28 mouse cellular contexts compared by ENCODE assay signal in genomic region chr7:75968177-75968576, GRCm38 (mm10).
"Had no signal": no experiment of that assay in that cellular context is flagged by ENCODE, and none has a peak within 500 bp of the region (broad histone marks: within the 10 kb centered on the region; RNA-seq: fewer than 3 reads in every experiment).

No protein-coding gene starts in this region.

- H3K36me3 ChIP-seq: heart, embryonic 13.5 days; heart, embryonic 15.5 days; hindbrain, embryonic 10.5 days; hindbrain, embryonic 12.5 days; intestine, embryonic 15.5 days; kidney, embryonic 15.5 days; limb, embryonic 12.5 days; limb, embryonic 15.5 days; liver, embryonic 12.5 days had no signal

- H3K9me3 ChIP-seq: heart, embryonic 13.5 days; heart, embryonic 15.5 days; hindbrain, embryonic 10.5 days; hindbrain, embryonic 12.5 days; intestine, embryonic 15.5 days; kidney, embryonic 15.5 days; limb, embryonic 12.5 days; limb, embryonic 15.5 days; liver, embryonic 12.5 days had no signal

- ATAC-seq: hindbrain, embryonic 16.5 days; inflammation-experienced regulatory T-cells, adult 6 months; intestine, embryonic 15.5 days; intestine, postnatal 0 days; liver, embryonic 12.5 days had no signal

- H3K27ac ChIP-seq: gastrocnemius, adult 2 months; heart, adult 2 months; heart, embryonic 13.5 days; heart, embryonic 15.5 days; hindbrain, embryonic 10.5 days; hindbrain, embryonic 12.5 days; hindbrain, embryonic 14.5 days; intestine, embryonic 15.5 days; kidney, embryonic 15.5 days; kidney, postnatal 0 days; limb, embryonic 12.5 days; limb, embryonic 15.5 days; liver, embryonic 12.5 days; liver, embryonic 14.5 days had no signal

- H3K9ac ChIP-seq: heart, embryonic 13.5 days; heart, embryonic 15.5 days; hindbrain, embryonic 12.5 days; hindbrain, embryonic 14.5 days; intestine, embryonic 15.5 days; kidney, embryonic 15.5 days; limb, embryonic 12.5 days; limb, embryonic 15.5 days; liver, embryonic 12.5 days; liver, embryonic 14.5 days had no signal

- H3K4me3 ChIP-seq: gastrocnemius, adult 2 months; heart, adult 2 months; heart, embryonic 13.5 days; heart, embryonic 15.5 days; hindbrain, embryonic 10.5 days; hindbrain, embryonic 12.5 days; intestine, embryonic 15.5 days; kidney, embryonic 15.5 days; limb, embryonic 12.5 days; limb, embryonic 15.5 days; liver, embryonic 12.5 days had no signal

- DNase-seq: gastrocnemius, adult 2 months; gastrocnemius, postnatal 10 days; gastrocnemius, postnatal 25 days; heart, adult 2 months; heart, postnatal 14 days; heart, postnatal 4 days; kidney, adult 18-20 months; kidney, adult 9 months; kidney, postnatal 14 days; kidney, postnatal 36 days; layer of hippocampus, postnatal 36 days; left cerebral cortex, postnatal 4 days had no signal

- H3K27me3 ChIP-seq: heart, embryonic 13.5 days; heart, embryonic 15.5 days; hindbrain, embryonic 12.5 days; intestine, embryonic 15.5 days; kidney, embryonic 15.5 days; limb, embryonic 12.5 days; limb, embryonic 15.5 days; liver, embryonic 12.5 days had no signal

- H3K4me2 ChIP-seq: heart, embryonic 11.5 days; heart, embryonic 13.5 days; heart, embryonic 15.5 days; hindbrain, embryonic 12.5 days; hindbrain, embryonic 14.5 days; intestine, embryonic 15.5 days; kidney, embryonic 15.5 days; limb, embryonic 12.5 days; limb, embryonic 15.5 days; liver, embryonic 12.5 days had no signal

- H3K4me1 ChIP-seq: heart, embryonic 13.5 days; heart, embryonic 15.5 days; hindbrain, embryonic 10.5 days; hindbrain, embryonic 12.5 days; intestine, embryonic 15.5 days; kidney, embryonic 15.5 days; limb, embryonic 12.5 days; limb, embryonic 15.5 days; liver, embryonic 12.5 days had no signal
